Mouse (Mus musculus): ENCODE measurements around the gene Gm3558. TPM values are rescaled to one million over a fixed set of nuclear protein-coding genes. Genes with fewer than 3 reads are reported as not detected.
A peak's percentile ranks its signal among the peaks of the same experiment; 100 is the strongest.
"Not testable (repeated sequence)": the region's sequence is repeated elsewhere in the genome, so short reads cannot be mapped to it uniquely, and the experiment has no call there.

Gene Gm3558
- 0.17 and 0.48 TPM in 2 replicates for polyA plus RNA-seq (2015; fragmentation: Nextera tagmentation; extraction: Ambion mirVana)

DNA sequence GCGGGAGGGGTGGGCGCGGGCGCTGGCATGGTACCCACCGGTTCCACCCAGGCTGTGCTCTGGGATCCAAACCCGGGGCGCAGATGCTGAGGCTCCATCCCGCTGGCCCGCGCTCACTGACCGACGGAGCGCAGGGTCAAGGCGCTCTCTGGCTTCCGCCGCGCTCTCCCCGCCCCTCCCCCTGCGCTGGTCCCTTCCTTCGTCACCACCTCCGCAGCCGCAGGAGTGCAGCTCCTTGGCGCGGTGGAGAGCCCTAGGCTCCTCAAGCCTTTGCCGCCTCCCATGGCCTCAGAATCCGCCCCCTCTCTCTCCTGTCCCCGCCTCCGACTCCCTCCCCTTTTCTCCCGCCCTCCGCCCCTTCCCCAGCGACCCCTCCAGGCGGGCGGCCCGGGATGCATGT is at the start of gene Gm3558:
TSS of gene Gm3558 (minus strand) at position 185 of the 400 bp plus-strand sequence.
- not testable (repeated sequence) for H3K27ac ChIP-seq; H3K36me3 ChIP-seq; H3K9me3 ChIP-seq; H3K4me1 ChIP-seq; H3K9ac ChIP-seq; H3K27me3 ChIP-seq (replicated peaks); ATAC-seq (ENCODE audit: insufficient read depth, low FRiP score, low read depth)
- 0% methylated on average over 2 of the region's 34 CpGs for WGBS
- Histone ChIP-seq H3K4me3 (replicated peaks) (peak within 1 kb of the TSS; percentile 39), H3K4me2 (peak within 1 kb of the TSS; percentile 82)

DNA sequence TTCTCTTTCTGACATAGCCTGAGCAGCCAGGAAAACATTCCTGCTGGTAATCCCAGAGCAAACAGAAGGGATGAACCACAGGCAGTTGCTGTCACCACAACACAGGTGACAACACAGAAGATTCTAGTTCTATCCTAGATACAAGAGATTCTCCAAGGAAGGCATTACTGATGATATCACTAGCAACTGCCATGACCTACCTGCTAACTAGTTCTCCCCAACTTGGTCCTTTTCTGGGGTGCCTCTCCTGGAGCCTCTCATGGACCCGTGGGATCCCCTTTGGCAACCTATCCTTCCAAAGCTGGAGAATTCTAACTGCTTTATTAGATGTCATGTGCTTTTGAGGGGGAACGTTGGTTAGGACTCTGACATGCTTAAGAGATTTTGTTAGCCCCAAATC is 27.1 kb upstream of the Gm3558 start, which contains the start of gene Gm10338:
TSS of gene Gm10338 (minus strand) at position 101 of the 400 bp plus-strand sequence.
- not testable (repeated sequence) for H3K36me3 ChIP-seq; H3K27me3 ChIP-seq (replicated peaks); H3K27ac ChIP-seq; ATAC-seq (ENCODE audit: insufficient read depth, low FRiP score, low read depth); H3K4me2 ChIP-seq; H3K4me3 ChIP-seq (replicated peaks); H3K4me1 ChIP-seq; H3K9me3 ChIP-seq; H3K9ac ChIP-seq
- no CpG with 5 or more reads among the region's 2 CpGs for WGBS

DNA sequence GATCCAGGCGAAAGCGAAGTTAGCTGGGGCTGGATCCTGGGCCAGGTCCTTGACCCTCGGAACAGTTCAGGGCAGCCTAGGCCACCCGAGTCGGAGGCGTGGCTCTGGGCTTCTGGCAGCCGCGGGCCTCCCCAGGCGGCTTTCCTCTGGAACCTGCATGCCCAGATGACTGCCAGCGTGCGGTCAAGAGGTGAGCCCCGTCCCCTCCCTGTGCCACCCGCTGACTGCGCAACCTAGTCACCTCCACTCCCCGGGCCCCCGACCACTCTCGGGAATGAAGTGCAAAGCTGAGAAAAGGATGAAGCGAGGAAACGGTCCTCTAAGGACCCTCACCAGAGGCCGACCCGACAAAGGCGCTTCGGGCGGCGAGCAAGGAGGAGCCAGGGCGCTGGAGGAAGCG is 476 bp downstream of the Gm3558 start:
- WGBS = 0% methylated on average over 20 of the region's 27 CpGs
- peak overlapping the region; percentile 82 for H3K4me2 ChIP-seq
- H3K9ac ChIP-seq; H3K27ac ChIP-seq; H3K27me3 ChIP-seq (replicated peaks); H3K9me3 ChIP-seq; H3K4me1 ChIP-seq; H3K36me3 ChIP-seq; ATAC-seq (ENCODE audit: insufficient read depth, low FRiP score, low read depth): not testable (repeated sequence)
- peak overlapping the region; percentile 39 for H3K4me3 ChIP-seq (replicated peaks)

GRCm38 (mm10) chr14:7567266-7567665 is 1.1 kb downstream of the Gm3558 start:
- not testable (repeated sequence) for H3K4me2 ChIP-seq; H3K36me3 ChIP-seq; ATAC-seq (ENCODE audit: insufficient read depth, low FRiP score, low read depth); H3K4me3 ChIP-seq (replicated peaks); H3K9me3 ChIP-seq; H3K9ac ChIP-seq; H3K27ac ChIP-seq; H3K4me1 ChIP-seq; H3K27me3 ChIP-seq (replicated peaks)
- WGBS = 11% methylated on average over 8 of the region's 9 CpGs

Other genes with a start within 250 kb of the Gm3558 start
- gene Gm5797, start 236.2 kb downstream of the Gm3558 start, polyA plus RNA-seq (2015; fragmentation: Nextera tagmentation; extraction: Ambion mirVana) = not detected in 2 replicates
- gene Gm8374, start 203.4 kb downstream of the Gm3558 start, polyA plus RNA-seq (2015; fragmentation: Nextera tagmentation; extraction: Ambion mirVana) = not detected in 2 replicates
- not detected in 2 replicates for gene Gm3755, start 117.6 kb downstream of the Gm3558 start, polyA plus RNA-seq (2015; fragmentation: Nextera tagmentation; extraction: Ambion mirVana)
- gene Gm3752, start 84.8 kb downstream of the Gm3558 start, polyA plus RNA-seq (2015; fragmentation: Nextera tagmentation; extraction: Ambion mirVana) = 0.53 and 0.58 TPM in 2 replicates
- gene Gm10338, start 27.0 kb upstream of the Gm3558 start, polyA plus RNA-seq (2015; fragmentation: Nextera tagmentation; extraction: Ambion mirVana) = not detected in 2 replicates
- not detected in 2 replicates for gene Gm10128, start 75.4 kb upstream of the Gm3558 start, polyA plus RNA-seq (2015; fragmentation: Nextera tagmentation; extraction: Ambion mirVana)
- gene Gm26661, start 223.0 kb upstream of the Gm3558 start, polyA plus RNA-seq (2015; fragmentation: Nextera tagmentation; extraction: Ambion mirVana) = 0.32 TPM in 1 of 2 replicates, not detected in the other
- gene Flnb, start 249.4 kb upstream of the Gm3558 start, polyA plus RNA-seq (2015; fragmentation: Nextera tagmentation; extraction: Ambion mirVana) = 17.4 and 20.3 TPM in 2 replicates